Mouse (Mus musculus): ENCODE results near the gene AC131692.1. TPM values are rescaled to one million over a fixed set of nuclear protein-coding genes. Genes with fewer than 3 reads are reported as not detected.

AC131692.1 gene
- total RNA-seq, 2 experiments from 2014 or later, result not detected

Small RNAs within 50 kb of the gene (microRNA-seq; reads per million reads assigned to microRNA genes)
- gene Mir6988 (ENCODE audit: borderline number of aligned reads in 2 of 2), result 0.95 to 1.2 reads per million in 2 experiments

Other genes starting within 250 kb of the AC131692.1 start
- gene Frmd8, start 219.1 kb upstream of the AC131692.1 start, total RNA-seq (2021), result 10 to 100 TPM; 21.1 to 42.8 TPM
- 10 to 100 TPM in 1 of 2 experiments, 1 to 10 TPM in 1; 4.9 to 19.0 TPM for gene Slc25a45, start 216.6 kb upstream of the AC131692.1 start, total RNA-seq (2021)
- 1 to 10 TPM in 1 of 2 experiments, under 1 TPM in 1; 0.90 to 1.1 TPM for gene Tigd3, start 200.3 kb upstream of the AC131692.1 start, total RNA-seq (2021)
- 100 to 1,000 TPM; 111 to 129 TPM for gene Dpf2, start 181.4 kb upstream of the AC131692.1 start, total RNA-seq (2021)
- 1 to 10 TPM; 5.2 to 8.0 TPM for gene Cdc42ep2, start 169.6 kb upstream of the AC131692.1 start, total RNA-seq (2021)
- gene Pola2, start 130.2 kb upstream of the AC131692.1 start, total RNA-seq (2021), result 10 to 100 TPM; 15.5 to 16.8 TPM
- gene Slc22a20, start 108.3 kb upstream of the AC131692.1 start, total RNA-seq (2021), result not detected
- gene Capn1, start 78.5 kb upstream of the AC131692.1 start, total RNA-seq (2021), result 10 to 100 TPM; 31.6 to 35.5 TPM
- gene Syvn1, start 47.8 kb upstream of the AC131692.1 start, total RNA-seq (2021), result 10 to 100 TPM; 49.7 to 71.3 TPM
- 10 to 100 TPM; 53.3 to 59.7 TPM for gene Mrpl49, start 36.6 kb upstream of the AC131692.1 start, total RNA-seq (2021)
- 1,000 to 10,000 TPM; 1,067 to 1,157 TPM for gene Fau, start 36.6 kb upstream of the AC131692.1 start, total RNA-seq (2021)
- 10 to 100 TPM; 29.1 to 32.9 TPM for gene Znhit2, start 33.2 kb upstream of the AC131692.1 start, total RNA-seq (2021)
- gene Tm7sf2, start 26.0 kb upstream of the AC131692.1 start, total RNA-seq (2021), result 10 to 100 TPM; 19.7 to 36.7 TPM
- gene Vps51, start 17.2 kb upstream of the AC131692.1 start, total RNA-seq (2021), result 10 to 100 TPM; 51.6 to 58.8 TPM
- gene Tmem262, start 14.4 kb upstream of the AC131692.1 start, total RNA-seq (2021), result not detected
- not detected for gene Gm28374, start 12.2 kb upstream of the AC131692.1 start, total RNA-seq (2021)
- 10 to 100 TPM; 29.8 to 34.1 TPM for gene Zfpl1, start 9.5 kb upstream of the AC131692.1 start, total RNA-seq (2021)
- gene Cdca5, start 9.4 kb upstream of the AC131692.1 start, total RNA-seq (2021), result under 1 TPM; 0.58 to 0.60 TPM
- gene Naaladl1, start 11.4 kb downstream of the AC131692.1 start, total RNA-seq (2021), result not detected
- gene Sac3d1, start 24.2 kb downstream of the AC131692.1 start, total RNA-seq (2021), result 10 to 100 TPM; 12.9 to 17.2 TPM
- gene Snx15, start 33.9 kb downstream of the AC131692.1 start, total RNA-seq (2021), result 10 to 100 TPM; 26.8 to 28.1 TPM
- 1 to 10 TPM; 1.6 to 3.1 TPM for gene Batf2, start 46.6 kb downstream of the AC131692.1 start, total RNA-seq (2021)
- gene Arl2, start 47.1 kb downstream of the AC131692.1 start, total RNA-seq (2021), result 10 to 100 TPM; 84.7 to 87.7 TPM
- gene Majin, start 90.0 kb downstream of the AC131692.1 start, total RNA-seq (2021), result 1 to 10 TPM in 1 of 2 experiments, under 1 TPM in 1; 0.99 to 1.3 TPM
- 10 to 100 TPM; 21.9 to 24.2 TPM for gene Gpha2, start 132.0 kb downstream of the AC131692.1 start, total RNA-seq (2021)
- gene Ppp2r5b, start 141.5 kb downstream of the AC131692.1 start, total RNA-seq (2021), result 100 to 1,000 TPM in 1 of 2 experiments, 10 to 100 TPM in 1; 97.0 to 115 TPM
- 10 to 100 TPM; 26.4 to 37.1 TPM for gene Atg2a, start 147.2 kb downstream of the AC131692.1 start, total RNA-seq (2021)
- gene Ehd1, start 182.3 kb downstream of the AC131692.1 start, total RNA-seq (2021), result 100 to 1,000 TPM; 112 to 157 TPM
- gene Cdc42bpg, start 212.0 kb downstream of the AC131692.1 start, total RNA-seq (2021), result 10 to 100 TPM; 15.1 to 19.3 TPM
- 10 to 100 TPM; 48.2 to 54.2 TPM for gene Men1, start 240.6 kb downstream of the AC131692.1 start, total RNA-seq (2021)
- 10 to 100 TPM; 31.1 to 40.1 TPM for gene Map4k2, start 246.7 kb downstream of the AC131692.1 start, total RNA-seq (2021)